Mouse (Mus musculus) limb, embryonic 13.5 days (tissue): ENCODE measurements around the gene Ehd4. TPM values are rescaled to one million over a fixed set of nuclear protein-coding genes. Genes with fewer than 3 reads are reported as not detected.
A peak's percentile ranks its signal among the peaks of the same experiment; 100 is the strongest.

Experiments used
- ATAC-seq: fragments of 200-750 bp; cut with Nextera tagmentation; 2 replicates; pipeline ENCODE4 v1.8.0; 2017; ENCODE audit warnings: low read depth, moderate number of reproducible peaks, moderate TSS enrichment; ENCODE audit not compliant: low FRiP score
- H3K27ac ChIP-seq: fragments of 300-500 bp; sonication (generic); 2 replicates; pipeline ENCODE4 v1.5.1; 2015; ENCODE audit warnings: inconsistent platforms, mild to moderate bottlenecking, moderate library complexity
- H3K27me3 ChIP-seq: fragments of 300-500 bp; sonication (generic); 2 replicates; pipeline ENCODE4 v1.6.1; 2015; ENCODE audit warnings: mild to moderate bottlenecking, inconsistent platforms
- H3K36me3 ChIP-seq: fragments of 300-500 bp; sonication (generic); 2 replicates; pipeline ENCODE4 v1.6.1; 2015; ENCODE audit warnings: inconsistent platforms, mild to moderate bottlenecking, moderate library complexity
- H3K4me1 ChIP-seq: fragments of 300-500 bp; sonication (generic); 2 replicates; pipeline ENCODE4 v1.6.1; 2015; ENCODE audit warnings: inconsistent platforms
- H3K4me2 ChIP-seq: fragments of 300-500 bp; sonication (generic); replicated peaks from 2 replicates; pipeline ENCODE4 v1.6.1; 2015; ENCODE audit warnings: inconsistent platforms, mild to moderate bottlenecking, moderate library complexity
- H3K4me3 ChIP-seq: fragments of 300-500 bp; sonication (generic); 2 replicates; pipeline ENCODE4 v1.5.1; 2015; ENCODE audit warnings: moderate library complexity, mild to moderate bottlenecking, inconsistent platforms
- H3K9ac ChIP-seq: fragments of 300-500 bp; sonication (generic); 2 replicates; pipeline ENCODE4 v1.6.1; 2015; ENCODE audit warnings: mild to moderate bottlenecking, inconsistent platforms
- H3K9me3 ChIP-seq: fragments of 300-500 bp; sonication (generic); 2 replicates; pipeline ENCODE4 v1.6.1; 2016; ENCODE audit warnings: inconsistent platforms
- WGBS: fragments of 180-500 bp; shearing (Covaris S2); methylation state at CpG from one replicate; pipeline ENCODE4 v1.1.7; 2015; 5-methylcytosine and 5-hydroxymethylcytosine counted together
- polyA plus RNA-seq: library from polyadenylated mRNA; unstranded; fragments of >200 nt; fragmentation: Nextera tagmentation; extraction: Ambion mirVana; gene quantifications from 2 replicates; pipeline ENCODE4 v1.2.1, GENCODE M21; 2015

Ehd4 gene
- polyA plus RNA-seq, result 40.4 and 47.4 TPM in 2 replicates

GRCm38 (mm10) chr2:120154361-120154894 is at the start of gene Ehd4:
Gene Ehd4, minus strand, starts transcription at chr2:120154606.
- WGBS, result under 1% methylated on average over 53 of the region's 53 CpGs
- Histone ChIP-seq H3K27ac (no peak within 1 kb of the TSS), H3K36me3 (no peaks in the 10 kb centered on the region), H3K4me1 (peaks cover 6% of the 10 kb centered on the region), H3K9ac (peak within 1 kb of the TSS; percentile 75), H3K4me3 (peak within 1 kb of the TSS; percentile 67), H3K4me2 (peak within 1 kb of the TSS; percentile 100), H3K27me3 (peaks cover 5% of the 10 kb centered on the region), H3K9me3 (peaks cover 3% of the 10 kb centered on the region; the same call in 1 of the 2 replicates)
- peak; percentile 95 for ATAC-seq

GRCm38 (mm10) chr2:120203742-120204141 is 49.3 kb upstream of the Ehd4 start:
- no peaks in the 10 kb centered on the region for H3K36me3 ChIP-seq
- H3K27me3 ChIP-seq, result no peaks in the 10 kb centered on the region
- H3K4me3 ChIP-seq, result no peak overlapping the region
- WGBS, result 77% methylated on average over 3 of the region's 3 CpGs
- no peak overlapping the region for H3K9ac ChIP-seq
- no peaks in the 10 kb centered on the region for H3K4me1 ChIP-seq
- H3K9me3 ChIP-seq, result no peaks in the 10 kb centered on the region
- no peak overlapping the region for H3K27ac ChIP-seq
- ATAC-seq, result no peak
- no peak overlapping the region for H3K4me2 ChIP-seq

- no peak overlapping the region for H3K27ac ChIP-seq
- H3K4me1 ChIP-seq, result no peaks in the 10 kb centered on the region
- no peaks in the 10 kb centered on the region for H3K36me3 ChIP-seq
- no peak overlapping the region for H3K4me3 ChIP-seq
- H3K4me2 ChIP-seq, result no peak overlapping the region
- H3K9me3 ChIP-seq, result peaks cover 4% of the 10 kb centered on the region; the same call in 1 of the 2 replicates
- WGBS, result 81% methylated on average over 6 of the region's 7 CpGs
- no peak for ATAC-seq
- H3K27me3 ChIP-seq, result no peaks in the 10 kb centered on the region
- H3K9ac ChIP-seq, result no peak overlapping the region
Observed at GRCm38 (mm10) chr2:120200077-120200476, 45.7 kb upstream of the Ehd4 start.

- WGBS, result 86% methylated on average over 4 of the region's 4 CpGs
- ATAC-seq, result no peak
- H3K27ac ChIP-seq, result no peak overlapping the region
Observed at GRCm38 (mm10) chr2:120188174-120188573, 33.8 kb upstream of the Ehd4 start.

GRCm38 (mm10) chr2:120187583-120187982 is 33.2 kb upstream of the Ehd4 start:
- no peaks in the 10 kb centered on the region for H3K4me1 ChIP-seq
- ATAC-seq, result no peak

More at GRCm38 (mm10) chr2:120188174-120188573, 33.8 kb upstream of the Ehd4 start:
- H3K9me3 ChIP-seq, result no peaks in the 10 kb centered on the region
- no peak overlapping the region for H3K9ac ChIP-seq
- no peak overlapping the region for H3K4me3 ChIP-seq
- no peaks in the 10 kb centered on the region for H3K36me3 ChIP-seq
- H3K4me1 ChIP-seq, result no peaks in the 10 kb centered on the region
- no peaks in the 10 kb centered on the region for H3K27me3 ChIP-seq
- no peak overlapping the region for H3K4me2 ChIP-seq

GRCm38 (mm10) chr2:120185527-120186276 is 31.3 kb upstream of the Ehd4 start:
- Histone ChIP-seq H3K36me3 (no peaks in the 10 kb centered on the region), H3K27ac (no peak overlapping the region), H3K4me1 (no peaks in the 10 kb centered on the region), H3K4me3 (no peak overlapping the region), H3K9ac (no peak overlapping the region), H3K4me2 (no peak overlapping the region), H3K9me3 (no peaks in the 10 kb centered on the region), H3K27me3 (no peaks in the 10 kb centered on the region)
- 77% methylated on average over 6 of the region's 6 CpGs for WGBS
- ATAC-seq, result no peak

More at GRCm38 (mm10) chr2:120187583-120187982, 33.2 kb upstream of the Ehd4 start:
- Histone ChIP-seq H3K9me3 (no peaks in the 10 kb centered on the region), H3K4me2 (no peak overlapping the region), H3K27ac (no peak overlapping the region), H3K9ac (no peak overlapping the region), H3K4me3 (no peak overlapping the region), H3K27me3 (no peaks in the 10 kb centered on the region), H3K36me3 (no peaks in the 10 kb centered on the region)
- 89% methylated on average over 1 of the region's 1 CpGs for WGBS

GRCm38 (mm10) chr2:120178936-120179335 is 24.5 kb upstream of the Ehd4 start:
- no peak overlapping the region for H3K27ac ChIP-seq
- H3K9me3 ChIP-seq, result no peaks in the 10 kb centered on the region
- ATAC-seq, result no peak
- H3K4me2 ChIP-seq, result no peak overlapping the region
- no peak overlapping the region for H3K4me3 ChIP-seq
- H3K4me1 ChIP-seq, result no peaks in the 10 kb centered on the region
- peaks cover 3% of the 10 kb centered on the region; the same call in 1 of the 2 replicates for H3K27me3 ChIP-seq
- no peaks in the 10 kb centered on the region for H3K36me3 ChIP-seq
- no peak overlapping the region for H3K9ac ChIP-seq

- H3K9me3 ChIP-seq, result no peaks in the 10 kb centered on the region
- ATAC-seq, result no peak
- no peak overlapping the region for H3K27ac ChIP-seq
- no peak overlapping the region for H3K9ac ChIP-seq
- H3K4me1 ChIP-seq, result no peaks in the 10 kb centered on the region
- WGBS, result 30% methylated on average over 10 of the region's 10 CpGs
- H3K4me3 ChIP-seq, result no peak overlapping the region
- no peaks in the 10 kb centered on the region for H3K36me3 ChIP-seq
- peaks cover 3% of the 10 kb centered on the region; the same call in 1 of the 2 replicates for H3K27me3 ChIP-seq
- peak overlapping the region; percentile 14; the same call in 1 of the 2 replicates for H3K4me2 ChIP-seq
Observed at GRCm38 (mm10) chr2:120173718-120174117, 19.3 kb upstream of the Ehd4 start.

GRCm38 (mm10) chr2:120171362-120171761 is 17.0 kb upstream of the Ehd4 start:
- no peak overlapping the region for H3K4me3 ChIP-seq
- no peaks in the 10 kb centered on the region for H3K4me1 ChIP-seq
- no peak overlapping the region for H3K27ac ChIP-seq
- ATAC-seq, result no peak
- H3K4me2 ChIP-seq, result no peak overlapping the region
- H3K36me3 ChIP-seq, result no peaks in the 10 kb centered on the region
- H3K9ac ChIP-seq, result no peak overlapping the region
- H3K27me3 ChIP-seq, result peaks cover 3% of the 10 kb centered on the region; the same call in 1 of the 2 replicates
- WGBS, result 90% methylated on average over 7 of the region's 7 CpGs
- no peaks in the 10 kb centered on the region for H3K9me3 ChIP-seq

GRCm38 (mm10) chr2:120170726-120171125 is 16.3 kb upstream of the Ehd4 start:
- H3K9ac ChIP-seq, result no peak overlapping the region
- H3K36me3 ChIP-seq, result no peaks in the 10 kb centered on the region
- no peak overlapping the region for H3K4me2 ChIP-seq
- WGBS, result 63% methylated on average over 1 of the region's 1 CpGs
- no peak for ATAC-seq
- no peaks in the 10 kb centered on the region for H3K9me3 ChIP-seq
- H3K4me3 ChIP-seq, result no peak overlapping the region
- H3K4me1 ChIP-seq, result no peaks in the 10 kb centered on the region
- peaks cover 3% of the 10 kb centered on the region; the same call in 1 of the 2 replicates for H3K27me3 ChIP-seq
- no peak overlapping the region for H3K27ac ChIP-seq

- no peak overlapping the region for H3K4me3 ChIP-seq
- H3K9ac ChIP-seq, result no peak overlapping the region
- H3K9me3 ChIP-seq, result no peaks in the 10 kb centered on the region
- no peak overlapping the region for H3K27ac ChIP-seq
- no peak overlapping the region for H3K4me2 ChIP-seq
- no peaks in the 10 kb centered on the region for H3K36me3 ChIP-seq
- no peaks in the 10 kb centered on the region for H3K4me1 ChIP-seq
- ATAC-seq, result no peak
- 85% methylated on average over 3 of the region's 3 CpGs for WGBS
- H3K27me3 ChIP-seq, result no peaks in the 10 kb centered on the region; the same call in 1 of the 2 replicates
Observed at GRCm38 (mm10) chr2:120169382-120169781, 15.0 kb upstream of the Ehd4 start.

- H3K36me3 ChIP-seq, result no peaks in the 10 kb centered on the region
- no peak overlapping the region for H3K9ac ChIP-seq
- 90% methylated on average over 8 of the region's 8 CpGs for WGBS
- H3K27me3 ChIP-seq, result no peaks in the 10 kb centered on the region
- ATAC-seq, result no peak
- no peak overlapping the region for H3K4me2 ChIP-seq
- no peak overlapping the region for H3K4me3 ChIP-seq
- no peaks in the 10 kb centered on the region for H3K9me3 ChIP-seq
- H3K4me1 ChIP-seq, result no peaks in the 10 kb centered on the region
- H3K27ac ChIP-seq, result no peak overlapping the region
Observed at GRCm38 (mm10) chr2:120167763-120168162, 13.4 kb upstream of the Ehd4 start.
